Mouse (Mus musculus) neural tube, embryonic 15.5 days (tissue): ENCODE data around the gene Abcd3. TPM values are rescaled to one million over a fixed set of nuclear protein-coding genes. Genes with fewer than 3 reads are reported as not detected.

Source experiments
- ATAC-seq: fragments of 200-750 bp; cut with Nextera tagmentation; 2 replicates; pipeline ENCODE4 v1.8.0; 2017; ENCODE audit warnings: mild to moderate bottlenecking, moderate TSS enrichment, moderate library complexity; ENCODE audit not compliant: low FRiP score
- H3K27ac ChIP-seq: fragments of 300-500 bp; sonication (generic); replicated peaks from 2 replicates; pipeline ENCODE4 v1.5.1; 2015; ENCODE audit warnings: mild to moderate bottlenecking, inconsistent platforms
- H3K27me3 ChIP-seq: fragments of 300-500 bp; sonication (generic); replicated peaks from 2 replicates; pipeline ENCODE4 v1.6.1; 2015; ENCODE audit warnings: inconsistent platforms
- H3K36me3 ChIP-seq: fragments of 300-500 bp; sonication (generic); 2 replicates; pipeline ENCODE4 v1.6.1; 2015; ENCODE audit warnings: inconsistent platforms
- H3K4me1 ChIP-seq: fragments of 300-500 bp; sonication (generic); 2 replicates; pipeline ENCODE4 v1.6.1; 2015; ENCODE audit warnings: inconsistent platforms
- H3K4me2 ChIP-seq: fragments of 300-500 bp; sonication (generic); 2 replicates; pipeline ENCODE4 v1.6.1; 2015; ENCODE audit warnings: inconsistent platforms, mild to moderate bottlenecking, moderate library complexity
- H3K4me3 ChIP-seq: fragments of 300-500 bp; sonication (generic); replicated peaks from 2 replicates; pipeline ENCODE4 v1.5.1; 2015; ENCODE audit warnings: mild to moderate bottlenecking, inconsistent platforms
- H3K9ac ChIP-seq: fragments of 300-500 bp; sonication (generic); replicated peaks from 2 replicates; pipeline ENCODE4 v1.6.1; 2015; ENCODE audit warnings: mild to moderate bottlenecking, inconsistent platforms
- H3K9me3 ChIP-seq: fragments of 300-500 bp; sonication (generic); replicated peaks from 2 replicates; pipeline ENCODE4 v1.6.1; 2016; ENCODE audit warnings: inconsistent platforms
- WGBS: fragments of 180-500 bp; shearing (Covaris S2); methylation state at CpG from one replicate; pipeline ENCODE4 v1.1.7; 2015; ENCODE audit warnings: mixed read lengths; 5-methylcytosine and 5-hydroxymethylcytosine counted together
- polyA plus RNA-seq: library from polyadenylated mRNA; unstranded; fragments of >200 nt; fragmentation: Nextera tagmentation; extraction: Ambion mirVana; gene quantifications from 2 replicates; pipeline ENCODE4 v1.2.1, GENCODE M21; 2015

Gene Abcd3
- polyA plus RNA-seq, 1 experiment from 2014 or later, result 74.4 TPM

DNA sequence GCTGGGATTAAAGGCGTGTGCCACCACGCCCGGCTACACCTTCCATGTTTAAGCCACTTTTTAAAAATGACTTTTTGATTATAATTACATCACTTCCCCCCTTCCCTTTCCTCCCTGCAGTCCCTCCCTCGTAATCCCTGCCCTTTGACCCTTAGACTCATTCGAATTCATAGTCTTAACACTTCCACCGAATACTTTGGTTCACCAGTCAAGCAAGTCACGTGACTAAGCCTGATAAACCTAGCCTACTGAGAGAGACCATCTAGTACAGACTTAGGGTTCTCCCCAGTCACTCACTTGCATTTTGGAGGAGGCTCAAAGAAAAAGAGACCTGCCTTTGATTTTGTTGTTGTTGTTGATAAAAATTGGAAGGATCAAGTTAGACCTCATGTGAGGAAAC, 79.6 kb downstream of the Abcd3 start:
- WGBS, result 77% methylated on average over 7 of the region's 7 CpGs
- Histone ChIP-seq H3K27me3 (no peaks in the 10 kb centered on the region), H3K36me3 (peaks cover 16% of the 10 kb centered on the region), H3K9me3 (no peaks in the 10 kb centered on the region), H3K9ac (no peak overlapping the region), H3K27ac (no peak overlapping the region), H3K4me2 (no peak overlapping the region), H3K4me1 (peaks cover 7% of the 10 kb centered on the region), H3K4me3 (no peak overlapping the region)
- ATAC-seq, result no peak

DNA sequence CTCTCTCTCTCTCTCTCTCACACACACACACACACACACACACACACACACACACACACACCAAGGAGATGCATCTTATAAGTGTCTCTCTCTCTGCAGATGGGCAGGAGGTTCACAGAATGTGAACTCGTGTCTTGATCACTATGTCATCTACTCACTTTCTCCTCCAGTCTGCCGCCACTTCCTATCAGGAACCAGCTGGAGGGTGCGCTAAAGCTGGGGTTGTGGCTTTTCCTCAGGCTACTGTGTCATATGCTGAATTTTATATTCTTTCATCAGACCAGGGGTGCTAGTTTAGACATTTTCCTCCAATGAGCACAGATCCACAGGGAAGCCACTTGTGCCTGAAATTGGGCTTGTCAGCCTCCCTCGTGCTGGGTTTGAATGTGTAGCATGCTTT, 85.4 kb downstream of the Abcd3 start:
- peaks cover 7% of the 10 kb centered on the region for H3K4me1 ChIP-seq
- no peak overlapping the region for H3K9ac ChIP-seq
- no peak overlapping the region for H3K4me2 ChIP-seq
- no peaks in the 10 kb centered on the region for H3K9me3 ChIP-seq
- peaks cover 13% of the 10 kb centered on the region for H3K36me3 ChIP-seq
- H3K27ac ChIP-seq, result no peak overlapping the region
- H3K27me3 ChIP-seq, result no peaks in the 10 kb centered on the region
- no peak overlapping the region for H3K4me3 ChIP-seq
- WGBS, result 92% methylated on average over 4 of the region's 4 CpGs
- no peak for ATAC-seq

- Histone ChIP-seq H3K9ac (no peak overlapping the region), H3K36me3 (no peaks in the 10 kb centered on the region), H3K4me3 (no peak overlapping the region), H3K9me3 (no peaks in the 10 kb centered on the region), H3K4me2 (0 out of 2 replicates have a peak overlapping the region, but pooled peaks have one; percentile 88), H3K4me1 (peaks cover 33% of the 10 kb centered on the region), H3K27ac (no peak overlapping the region), H3K27me3 (0 out of 2 replicates have a peak, but pooled peaks cover 2% of the 10 kb centered on the region)
- WGBS, result 81% methylated on average over 10 of the region's 10 CpGs
- ATAC-seq, result no peak
Measured at GRCm38 (mm10) chr3:121725651-121726050, 89.5 kb downstream of the Abcd3 start.

- WGBS, result 34% methylated on average over 12 of the region's 12 CpGs
- Histone ChIP-seq H3K4me1 (peaks cover 33% of the 10 kb centered on the region), H3K4me3 (peak overlapping the region; percentile 73), H3K27ac (peak overlapping the region; percentile 79; the same call in 1 of the 2 replicates), H3K36me3 (no peaks in the 10 kb centered on the region), H3K4me2 (peak overlapping the region; percentile 88), H3K27me3 (0 out of 2 replicates have a peak, but pooled peaks cover 2% of the 10 kb centered on the region), H3K9ac (peak overlapping the region; percentile 65), H3K9me3 (no peaks in the 10 kb centered on the region)
- ATAC-seq, result no peak
Measured at GRCm38 (mm10) chr3:121724553-121724952, 90.5 kb downstream of the Abcd3 start.

- Histone ChIP-seq H3K9me3 (no peaks in the 10 kb centered on the region), H3K27me3 (0 out of 2 replicates have a peak, but pooled peaks cover 2% of the 10 kb centered on the region), H3K36me3 (no peaks in the 10 kb centered on the region), H3K9ac (peak overlapping the region; percentile 65), H3K4me3 (peak overlapping the region; percentile 73), H3K27ac (peak overlapping the region; percentile 79), H3K4me2 (peak overlapping the region; percentile 88), H3K4me1 (peaks cover 33% of the 10 kb centered on the region)
- 3% methylated on average over 20 of the region's 20 CpGs for WGBS
- peak; percentile 63 for ATAC-seq
Measured at GRCm38 (mm10) chr3:121723968-121724524, 91.1 kb downstream of the Abcd3 start.

DNA sequence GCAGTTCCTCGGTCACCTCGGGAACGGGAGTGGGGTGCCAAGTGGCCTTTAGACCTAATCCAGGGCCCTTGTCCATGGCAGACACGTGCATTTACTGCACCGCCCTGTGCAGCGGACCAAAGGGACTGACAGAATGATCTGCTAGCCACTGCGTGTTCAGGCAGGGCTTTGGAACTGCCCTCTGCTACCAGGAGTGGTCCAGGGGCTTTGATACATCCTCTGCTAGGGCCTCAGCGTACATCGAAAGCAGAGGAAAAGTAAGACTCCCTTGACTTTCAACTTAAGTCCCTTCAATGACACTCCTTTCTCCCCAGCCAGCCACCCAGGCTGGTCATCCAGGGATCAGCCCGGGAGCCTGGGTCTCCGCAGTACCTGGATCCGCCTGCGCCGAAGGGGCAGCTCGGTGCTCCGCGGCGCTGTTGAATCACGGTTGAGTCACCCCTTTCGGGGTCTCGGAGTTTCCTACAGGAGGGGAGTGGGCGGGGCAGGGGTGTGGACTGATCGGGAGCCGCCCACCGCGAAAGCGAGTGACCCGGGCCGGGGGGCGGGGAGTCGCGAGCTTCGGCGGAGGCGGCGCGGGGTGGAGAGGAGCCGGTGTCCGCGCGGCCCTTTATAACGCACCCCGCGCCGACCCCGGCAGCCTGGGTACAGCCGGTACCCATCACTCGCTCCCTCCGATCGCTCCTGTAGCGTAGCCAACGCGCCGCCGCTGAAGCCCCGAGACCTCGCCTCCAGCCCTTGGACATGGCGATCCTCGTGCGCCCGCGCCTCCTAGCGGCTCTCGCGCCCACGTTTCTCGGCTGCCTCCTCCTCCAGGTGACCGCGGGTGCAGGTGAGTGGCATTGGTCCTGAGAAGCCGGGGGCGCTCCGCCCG, 91.9 kb downstream of the Abcd3 start, which contains the start of gene F3:
F3 (plus strand) TSS at position 567 of the 874 bp plus-strand sequence.
- H3K4me3 ChIP-seq, result peak within 1 kb of the TSS; percentile 73
- ATAC-seq, result peak; percentile 83
- 0 out of 2 replicates have a peak, but pooled peaks cover 2% of the 10 kb centered on the region for H3K27me3 ChIP-seq
- peak within 1 kb of the TSS; percentile 88 for H3K4me2 ChIP-seq
- WGBS, result under 1% methylated on average over 71 of the region's 73 CpGs
- H3K9ac ChIP-seq, result peak within 1 kb of the TSS; percentile 65
- H3K27ac ChIP-seq, result peak within 1 kb of the TSS; percentile 79
- H3K4me1 ChIP-seq, result peaks cover 33% of the 10 kb centered on the region
- H3K36me3 ChIP-seq, result no peaks in the 10 kb centered on the region
- no peaks in the 10 kb centered on the region for H3K9me3 ChIP-seq

DNA sequence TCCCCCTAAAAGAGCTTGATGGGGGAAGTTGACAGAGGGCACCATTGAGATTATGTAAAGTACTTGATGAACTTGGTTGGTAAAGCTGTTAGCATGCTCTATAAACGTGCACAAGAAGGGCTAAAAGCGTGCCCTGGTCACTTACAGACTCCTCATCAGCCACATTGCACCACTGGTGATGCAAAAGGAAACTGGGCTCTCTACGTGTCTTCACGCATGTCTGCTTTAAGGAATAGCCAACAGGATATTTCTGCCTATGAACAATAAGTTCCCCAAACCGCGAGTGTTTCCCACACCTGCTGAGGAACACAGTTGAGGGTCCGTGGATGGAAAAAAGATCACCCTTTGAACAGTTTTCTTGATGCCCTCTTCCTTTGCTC, 93.4 kb downstream of the Abcd3 start:
- peaks cover 33% of the 10 kb centered on the region for H3K4me1 ChIP-seq
- ATAC-seq, result no peak
- H3K4me2 ChIP-seq, result peak overlapping the region; percentile 34
- no peaks in the 10 kb centered on the region for H3K36me3 ChIP-seq
- H3K9ac ChIP-seq, result no peak overlapping the region
- H3K27ac ChIP-seq, result no peak overlapping the region
- H3K4me3 ChIP-seq, result no peak overlapping the region
- 0 out of 2 replicates have a peak, but pooled peaks cover 2% of the 10 kb centered on the region for H3K27me3 ChIP-seq
- 56% methylated on average over 7 of the region's 7 CpGs for WGBS
- H3K9me3 ChIP-seq, result no peaks in the 10 kb centered on the region

DNA sequence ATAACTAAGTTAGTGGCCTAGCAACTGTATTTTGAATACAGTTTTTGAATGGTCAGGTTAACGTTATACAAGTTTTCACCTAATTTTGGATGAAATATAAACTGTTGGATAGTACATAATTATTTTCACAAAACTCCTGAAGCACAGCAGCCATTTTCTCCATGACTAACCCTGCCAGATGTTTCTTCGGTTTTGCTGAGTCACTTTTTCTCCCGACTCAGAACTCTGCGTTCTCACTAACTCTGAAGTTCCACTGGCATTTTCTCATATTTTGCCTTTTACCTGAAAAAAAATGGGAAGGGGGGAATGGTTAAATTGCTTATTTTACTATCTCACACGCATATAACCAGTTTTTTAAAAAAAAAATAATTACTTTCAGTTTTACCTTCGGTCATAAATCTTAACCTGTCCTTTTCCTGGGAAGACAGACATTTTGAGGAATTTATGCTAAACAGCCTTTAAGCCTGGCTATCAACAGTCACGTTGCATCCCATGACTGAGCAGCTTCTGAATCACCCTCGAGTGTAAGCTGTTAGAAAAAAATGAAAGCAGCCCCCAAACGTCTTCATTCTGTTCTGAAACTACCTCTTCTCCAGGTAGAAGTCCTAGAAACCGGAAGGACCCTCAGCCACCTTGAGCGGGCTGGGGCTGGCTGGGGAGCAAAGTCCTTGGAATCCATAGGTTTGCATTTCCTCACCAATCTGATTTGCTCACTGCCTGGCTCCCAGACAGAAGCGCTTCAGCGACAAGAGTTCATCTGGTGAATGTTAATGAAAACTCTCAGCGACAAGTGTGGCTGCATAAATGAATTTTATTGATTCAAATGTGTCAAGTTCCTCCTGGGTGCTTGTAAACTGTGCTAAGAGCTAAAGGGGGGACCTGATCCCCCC, 94.1 kb downstream of the Abcd3 start:
- peaks cover 33% of the 10 kb centered on the region for H3K4me1 ChIP-seq
- 36% methylated on average over 14 of the region's 14 CpGs for WGBS
- 0 out of 2 replicates have a peak overlapping the region, but pooled peaks have one; percentile 24 for H3K27ac ChIP-seq

DNA sequence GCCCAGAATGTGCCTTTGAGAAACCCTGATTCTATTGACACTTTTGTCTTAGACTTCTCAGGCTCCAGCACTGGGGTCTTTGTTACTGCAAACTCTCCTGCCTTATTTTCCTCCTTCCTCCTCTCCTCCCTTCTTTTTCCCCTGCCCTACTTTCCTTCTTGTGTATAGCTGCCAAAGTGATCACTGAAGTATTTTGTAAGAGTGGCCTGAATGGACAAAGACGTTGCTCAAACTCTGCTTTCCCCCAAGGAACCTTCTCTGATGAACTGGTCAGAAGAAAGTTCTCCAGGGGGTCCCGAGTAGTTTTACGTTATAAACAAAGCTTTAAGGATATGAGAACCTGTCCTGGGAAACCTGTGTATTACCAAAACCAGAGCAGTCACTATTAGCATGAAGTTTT, 95.4 kb downstream of the Abcd3 start:
- H3K4me1 ChIP-seq, result peaks cover 26% of the 10 kb centered on the region
- ATAC-seq, result no peak
- H3K9ac ChIP-seq, result no peak overlapping the region
- H3K4me3 ChIP-seq, result no peak overlapping the region
- H3K4me2 ChIP-seq, result no peak overlapping the region
- H3K36me3 ChIP-seq, result no peaks in the 10 kb centered on the region
- H3K9me3 ChIP-seq, result no peaks in the 10 kb centered on the region
- H3K27ac ChIP-seq, result no peak overlapping the region
- 0 out of 2 replicates have a peak, but pooled peaks cover 2% of the 10 kb centered on the region for H3K27me3 ChIP-seq
- WGBS, result 80% methylated on average over 3 of the region's 3 CpGs

More for the DNA sequence above, 94.1 kb downstream of the Abcd3 start:
- ATAC-seq, result no peak
- Histone ChIP-seq H3K9ac (no peak overlapping the region), H3K9me3 (no peaks in the 10 kb centered on the region), H3K4me3 (no peak overlapping the region), H3K4me2 (peak overlapping the region; percentile 34), H3K36me3 (no peaks in the 10 kb centered on the region), H3K27me3 (0 out of 2 replicates have a peak, but pooled peaks cover 2% of the 10 kb centered on the region)

DNA sequence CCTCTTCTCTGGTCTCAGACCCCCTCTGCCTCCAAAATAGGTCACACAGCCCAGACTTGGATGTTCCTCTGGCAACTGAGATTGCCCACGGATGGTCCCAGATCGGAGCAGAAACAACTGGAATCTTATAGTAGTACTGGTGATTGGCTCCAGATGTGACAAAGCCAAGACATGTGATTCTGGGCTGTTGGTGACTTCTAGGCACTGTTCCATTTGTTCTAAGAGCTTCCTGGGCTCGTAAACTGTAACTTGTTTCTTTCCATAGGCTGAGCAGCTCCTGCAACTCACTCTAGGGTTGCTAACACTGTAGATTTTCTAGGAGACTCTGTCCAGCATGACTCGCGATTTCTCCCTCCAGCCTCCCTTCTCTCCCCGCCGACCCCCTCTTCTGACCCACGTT, 96.4 kb downstream of the Abcd3 start:
- no peaks in the 10 kb centered on the region for H3K36me3 ChIP-seq
- no peaks in the 10 kb centered on the region for H3K9me3 ChIP-seq
- H3K27me3 ChIP-seq, result 0 out of 2 replicates have a peak, but pooled peaks cover 2% of the 10 kb centered on the region
- H3K4me1 ChIP-seq, result peaks cover 19% of the 10 kb centered on the region
- H3K4me2 ChIP-seq, result no peak overlapping the region
- no peak overlapping the region for H3K27ac ChIP-seq
- ATAC-seq, result no peak
- WGBS, result 87% methylated on average over 8 of the region's 8 CpGs
- H3K9ac ChIP-seq, result no peak overlapping the region
- H3K4me3 ChIP-seq, result no peak overlapping the region

DNA sequence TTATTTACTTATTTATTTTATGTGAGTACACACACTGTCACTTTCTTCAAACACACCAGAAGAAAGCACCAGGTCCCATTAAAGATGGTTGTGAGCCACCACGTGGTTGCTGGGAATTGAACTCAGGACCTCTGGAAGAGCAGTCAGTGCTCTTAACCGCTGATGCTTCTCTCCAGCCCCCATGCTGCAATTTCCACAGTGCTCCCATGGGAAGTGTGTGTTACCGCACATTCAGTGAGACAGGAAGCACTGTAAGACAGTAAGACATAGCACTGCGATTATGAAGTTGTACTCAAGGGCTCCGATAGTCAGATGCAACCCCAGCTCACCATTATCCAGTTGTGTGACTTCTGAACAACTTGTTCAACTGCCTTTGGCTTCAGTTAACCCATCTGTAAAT, 98.6 kb downstream of the Abcd3 start:
- Histone ChIP-seq H3K27me3 (no peaks in the 10 kb centered on the region), H3K4me3 (no peak overlapping the region), H3K4me1 (peaks cover 10% of the 10 kb centered on the region), H3K4me2 (no peak overlapping the region), H3K36me3 (no peaks in the 10 kb centered on the region), H3K9me3 (no peaks in the 10 kb centered on the region), H3K27ac (no peak overlapping the region), H3K9ac (no peak overlapping the region)
- no peak for ATAC-seq
- WGBS, result 82% methylated on average over 5 of the region's 5 CpGs
